Mouse (Mus musculus): ENCODE results near the gene Psat1.

The Psat1 gene

GRCm38 (mm10) chr19:15924181-15924865 lies 22.8 kb downstream of the Psat1 start:
- DNase-seq: peak; percentile 29 to 42

DNA sequence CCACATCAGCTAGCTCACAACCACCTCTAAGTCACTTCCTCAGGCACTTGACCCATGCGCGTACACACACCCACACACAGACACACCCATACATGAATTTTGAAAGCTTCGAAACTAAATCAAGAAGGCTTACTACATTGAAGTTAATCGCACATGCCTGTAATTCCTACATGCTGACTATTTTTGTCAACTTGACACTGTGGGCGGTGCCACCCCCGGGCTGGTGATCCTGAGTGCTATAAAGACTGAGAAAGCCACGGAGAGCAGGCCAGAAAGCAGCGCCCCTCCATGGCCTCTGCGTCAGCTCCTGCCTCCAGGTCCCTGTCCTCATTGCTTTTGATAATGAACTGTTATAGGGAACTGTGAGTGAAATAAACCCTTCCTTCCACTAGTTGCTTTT lies 23.7 kb downstream of the Psat1 start:
- DNase-seq: peak in 1 of 2 experiments; percentile 14

DNA sequence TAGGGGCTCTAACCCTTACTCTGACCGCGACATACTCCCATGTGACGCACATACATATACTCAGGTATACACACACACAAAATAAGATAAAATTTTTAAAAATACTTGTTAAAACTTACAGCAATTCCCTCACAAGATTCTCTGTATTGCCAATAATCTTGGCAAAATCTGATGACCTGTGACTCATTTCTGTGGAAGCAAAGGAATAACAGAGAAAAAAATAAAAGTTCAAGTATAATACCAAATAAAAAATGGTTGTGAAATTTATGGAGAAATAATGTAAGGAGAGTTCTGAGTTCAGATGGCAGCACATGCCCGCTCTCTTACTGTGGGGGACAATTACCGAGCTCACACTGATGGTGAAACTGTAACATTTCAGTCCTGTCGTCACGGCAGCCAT lies 27.8 kb downstream of the Psat1 start:
- no peak for DNase-seq

GRCm38 (mm10) chr19:15918111-15918510 lies 29.0 kb downstream of the Psat1 start:
- DNase-seq: no peak

- DNase-seq: no peak
These were observed 33.7 kb downstream of the Psat1 start for GRCm38 (mm10) chr19:15913249-15913997.

DNA sequence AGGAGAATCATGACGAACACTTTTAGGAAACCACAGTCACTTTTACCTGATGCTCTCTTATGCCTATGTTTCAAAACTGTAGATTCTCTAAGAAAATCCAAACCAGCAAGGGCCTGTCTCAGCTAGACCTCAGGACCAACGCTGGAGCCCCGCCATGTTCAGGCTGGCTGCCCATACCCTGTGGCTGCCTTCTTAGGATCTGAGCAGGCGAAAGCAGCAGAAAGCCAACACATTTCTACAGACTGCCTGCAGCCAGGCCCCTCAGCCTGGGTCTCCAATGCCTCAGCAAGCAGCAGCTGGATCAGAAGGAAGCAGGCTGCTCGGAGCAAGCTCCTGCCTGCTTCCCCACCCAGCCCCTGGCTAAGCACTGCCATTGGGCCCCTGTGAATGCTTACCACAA lies 35.7 kb downstream of the Psat1 start:
- no peak for DNase-seq

DNA sequence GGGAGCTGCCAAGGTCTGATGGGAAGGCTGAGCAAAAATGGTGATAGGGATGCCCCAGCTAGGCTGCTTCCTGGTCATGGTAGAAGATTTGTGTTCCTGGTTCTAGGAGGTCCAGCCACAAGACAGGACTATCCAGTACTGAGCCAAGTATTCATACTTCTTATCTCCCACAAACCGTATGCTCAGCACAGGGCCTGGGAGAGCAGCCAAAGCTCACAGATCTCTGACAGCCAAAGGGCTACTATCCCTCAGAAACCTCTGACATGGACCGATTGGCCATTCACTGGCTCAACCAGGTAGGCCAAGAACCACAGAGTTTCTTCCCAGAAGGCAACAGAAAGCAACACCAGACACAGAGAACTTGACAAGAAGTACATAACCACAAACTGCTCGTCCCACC lies 36.1 kb downstream of the Psat1 start:
- DNase-seq: no peak

- DNase-seq: no peak
These were observed 36.6 kb downstream of the Psat1 start for GRCm38 (mm10) chr19:15910488-15910887.

DNA sequence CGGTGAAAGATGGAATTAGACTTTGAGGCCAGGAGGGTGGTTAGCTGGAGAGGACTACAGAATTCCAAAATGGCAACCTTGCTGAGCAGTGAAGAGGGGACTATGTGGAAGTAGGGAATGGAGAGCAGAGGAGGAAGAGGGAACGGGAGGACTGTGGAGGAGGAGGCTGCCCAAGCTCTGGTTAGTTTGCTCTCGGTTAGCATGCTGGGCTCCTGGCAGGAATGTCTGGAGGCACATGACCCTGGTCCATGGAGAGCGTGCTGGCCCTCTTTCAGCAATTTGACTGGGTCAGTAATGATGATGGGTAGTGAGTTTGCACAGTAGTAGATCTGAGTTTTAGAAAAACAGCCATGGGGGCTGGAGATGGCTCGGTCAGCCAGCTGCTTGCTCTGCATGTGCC lies 39.1 kb downstream of the Psat1 start:
- DNase-seq: no peak

DNA sequence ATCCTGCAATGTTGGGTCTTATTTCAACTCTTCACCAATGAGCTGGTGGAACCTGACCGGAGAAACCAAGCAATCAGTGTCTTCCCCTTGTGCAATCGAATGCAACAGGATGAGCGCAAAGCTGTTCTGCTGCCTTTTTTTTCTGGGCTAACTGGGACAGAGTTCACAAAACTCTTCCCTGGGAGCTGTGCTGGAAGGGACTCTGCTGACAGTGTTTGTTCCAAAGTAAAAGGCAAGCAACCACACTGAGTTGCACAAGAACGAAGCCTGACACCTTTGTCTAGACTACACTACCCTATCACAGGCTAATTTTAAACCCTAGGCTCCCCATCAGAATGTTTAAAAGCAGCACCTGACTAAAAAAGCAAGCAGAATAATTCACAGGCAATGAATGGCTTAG lies 42.4 kb downstream of the Psat1 start:
- no peak for DNase-seq

DNA sequence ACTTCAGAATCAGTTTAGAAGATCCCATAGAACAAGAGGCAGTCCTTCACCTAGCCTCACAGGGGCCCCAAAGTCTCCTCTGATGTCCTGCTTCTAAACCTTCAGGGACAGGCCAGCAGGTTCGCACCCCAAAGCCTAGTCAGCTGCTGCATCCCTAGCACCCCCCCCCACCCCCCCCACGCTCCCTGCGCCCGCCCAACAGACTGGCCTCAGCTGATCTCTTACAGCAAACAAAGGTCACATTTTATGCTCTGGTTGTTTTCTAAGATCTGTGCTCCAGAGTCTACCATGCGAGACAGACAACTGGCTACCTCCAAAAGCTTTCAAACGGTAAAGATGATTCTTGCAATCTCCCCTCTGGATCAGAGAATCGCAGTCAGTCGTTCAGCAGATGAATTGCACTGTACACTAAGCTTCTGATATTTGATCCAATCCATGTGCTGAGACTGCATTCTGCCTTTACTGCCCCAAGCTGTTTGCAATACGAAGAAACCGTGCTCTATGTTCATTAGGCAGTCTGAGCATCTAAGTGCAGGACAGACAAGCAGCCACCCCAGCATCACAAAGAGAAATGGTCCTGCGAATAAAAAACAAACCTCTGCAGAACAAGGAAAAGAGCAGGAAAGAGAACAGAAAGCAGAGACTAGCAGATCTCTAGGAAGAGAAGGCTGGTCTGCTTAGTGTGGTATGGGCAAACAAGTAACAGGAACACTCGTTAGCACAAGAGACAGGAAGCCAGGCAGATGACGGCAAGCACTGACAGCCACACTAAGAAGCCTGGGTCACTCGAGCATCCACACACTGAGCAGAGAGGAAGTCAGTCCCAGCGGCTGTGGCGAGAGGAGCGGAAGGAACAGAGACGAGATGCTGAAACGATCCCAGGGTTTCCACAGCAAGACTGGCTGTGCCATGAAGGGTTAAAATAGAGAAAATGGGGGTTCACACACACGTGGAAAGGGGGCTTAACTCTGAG lies 43.3 kb downstream of the Psat1 start:
- no peak for DNase-seq

DNA sequence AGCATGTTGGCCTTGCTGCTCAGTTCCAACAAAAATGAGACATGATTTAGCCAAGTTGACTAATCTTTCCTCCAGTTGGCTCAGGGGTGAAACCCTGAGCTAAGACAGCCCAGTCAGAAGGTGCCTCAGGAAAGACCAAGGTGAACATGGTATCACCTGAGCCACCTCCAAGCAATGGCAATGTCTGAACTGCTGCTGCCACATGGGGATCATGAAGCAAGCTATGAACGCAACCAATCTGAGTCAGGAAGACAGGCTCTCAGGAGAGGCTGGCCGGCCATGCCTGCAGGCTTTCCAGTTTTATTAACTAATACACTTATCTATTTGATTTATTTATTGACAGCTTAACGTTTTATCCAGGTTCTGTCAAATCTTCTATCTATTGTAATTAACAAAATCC lies 51.5 kb downstream of the Psat1 start:
- DNase-seq: no peak

- no peak for DNase-seq
These were observed 55.0 kb downstream of the Psat1 start for GRCm38 (mm10) chr19:15892146-15892545.

DNA sequence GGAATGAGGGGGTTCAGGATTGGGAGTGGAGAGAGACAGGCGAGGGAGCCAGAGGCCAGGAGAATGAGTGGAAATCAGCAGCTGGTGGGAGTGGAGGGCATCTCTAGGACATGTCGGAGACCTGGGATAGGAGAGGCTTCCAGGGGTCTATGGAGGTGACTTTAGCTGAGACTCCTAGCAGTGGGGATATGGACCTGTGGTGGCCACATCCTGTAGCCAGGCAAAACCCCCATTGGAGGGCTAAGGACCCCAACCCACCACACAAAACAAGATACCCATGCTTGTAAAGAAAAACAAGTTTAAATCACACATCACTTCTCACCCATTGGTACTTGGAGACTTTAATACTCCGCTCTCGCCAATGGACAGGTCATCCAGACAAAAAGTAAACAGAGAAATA lies 58.7 kb downstream of the Psat1 start:
- no peak for DNase-seq

GRCm38 (mm10) chr19:15882705-15883426 lies 64.3 kb downstream of the Psat1 start:
- DNase-seq: peak; percentile 41 to 42

DNA sequence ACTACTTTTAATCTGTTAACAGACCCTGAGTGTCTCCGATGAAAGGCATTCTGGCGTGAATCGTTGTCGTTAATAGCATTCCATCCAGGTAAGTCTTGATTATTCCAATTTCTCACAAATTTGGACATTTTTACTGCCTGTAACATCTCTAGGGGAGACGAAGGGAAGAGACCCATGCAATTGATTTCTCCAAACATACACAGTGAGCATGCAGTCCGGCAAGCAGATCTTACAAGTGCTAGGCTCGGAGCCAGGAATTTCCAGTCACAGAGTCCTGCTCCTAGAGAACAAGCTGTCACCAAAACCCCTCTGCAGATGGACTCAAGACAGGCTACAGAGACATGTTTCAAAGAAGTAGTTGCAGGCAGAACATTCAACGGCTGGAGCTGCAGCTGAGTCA lies 66.4 kb downstream of the Psat1 start:
- DNase-seq: no peak

DNA sequence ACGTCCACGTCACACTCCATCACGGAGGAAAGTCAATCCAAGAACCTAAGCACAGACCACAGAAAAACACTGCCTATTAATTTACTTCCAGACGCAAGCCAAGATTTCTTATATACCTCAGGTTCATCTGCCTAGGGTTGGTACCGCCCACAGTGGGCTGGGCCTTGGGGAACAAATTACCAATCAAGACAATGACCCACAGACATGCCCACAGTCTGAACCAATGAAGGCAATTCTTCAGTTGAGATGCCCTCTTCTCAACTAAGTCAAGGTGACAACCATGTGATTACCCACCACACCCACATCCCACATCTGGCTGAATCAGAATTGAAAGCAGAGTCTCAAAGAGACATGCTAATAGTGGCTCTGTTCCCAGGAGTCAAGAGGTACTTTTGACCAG lies 67.9 kb downstream of the Psat1 start:
- DNase-seq: no peak

- peak in 1 of 2 experiments; percentile 32 for DNase-seq
These were observed 78.1 kb downstream of the Psat1 start for GRCm38 (mm10) chr19:15868865-15869698.

- peak in 1 of 2 experiments; percentile 29 for DNase-seq
These were observed 80.3 kb downstream of the Psat1 start for GRCm38 (mm10) chr19:15866851-15867250.

DNA sequence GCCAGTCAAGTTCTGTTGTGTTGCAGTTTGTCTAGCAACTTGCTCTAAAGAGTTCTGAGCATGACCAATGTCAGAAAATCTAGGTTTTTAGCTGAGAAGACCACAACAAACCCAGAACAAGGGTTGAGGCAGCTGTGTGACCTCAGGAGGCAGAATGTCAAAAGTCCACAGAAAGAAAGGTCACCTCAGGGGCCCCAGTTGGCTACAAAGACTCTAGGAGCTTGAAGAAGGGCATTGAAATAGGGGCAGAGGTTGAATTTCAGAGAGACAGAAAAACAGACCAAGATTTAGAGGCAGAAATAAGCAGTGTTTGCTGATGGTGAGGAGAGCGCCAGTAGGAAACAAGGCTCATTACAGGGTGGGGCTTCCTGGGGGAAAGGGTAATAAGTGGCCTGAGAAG lies 81.0 kb downstream of the Psat1 start:
- no peak for DNase-seq

DNA sequence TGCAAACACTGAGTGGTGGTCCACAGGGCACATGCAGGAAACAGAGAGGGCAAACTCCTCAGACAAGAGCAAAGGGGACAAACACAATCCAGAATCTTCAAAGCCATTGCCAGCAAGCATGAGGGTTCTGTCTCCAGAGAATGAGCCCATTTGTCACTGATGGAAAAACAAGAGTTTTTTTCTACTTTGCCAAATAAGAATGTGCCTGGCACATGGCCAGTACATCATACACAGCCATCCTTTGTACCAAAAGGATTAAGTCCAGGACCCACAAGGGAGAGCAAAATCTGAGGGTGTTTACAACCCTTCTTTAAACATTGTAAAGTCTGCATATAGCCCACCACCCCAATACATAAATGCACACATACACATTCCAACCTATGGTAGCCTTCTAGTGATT lies 81.7 kb downstream of the Psat1 start:
- no peak for DNase-seq

- no peak for DNase-seq
These were observed 83.0 kb downstream of the Psat1 start for GRCm38 (mm10) chr19:15864129-15864528.

Measured in spleen, adult 18-20 months (tissue).